Mouse (Mus musculus): ENCODE results near the gene Arid1b.

Gene Arid1b

DNA sequence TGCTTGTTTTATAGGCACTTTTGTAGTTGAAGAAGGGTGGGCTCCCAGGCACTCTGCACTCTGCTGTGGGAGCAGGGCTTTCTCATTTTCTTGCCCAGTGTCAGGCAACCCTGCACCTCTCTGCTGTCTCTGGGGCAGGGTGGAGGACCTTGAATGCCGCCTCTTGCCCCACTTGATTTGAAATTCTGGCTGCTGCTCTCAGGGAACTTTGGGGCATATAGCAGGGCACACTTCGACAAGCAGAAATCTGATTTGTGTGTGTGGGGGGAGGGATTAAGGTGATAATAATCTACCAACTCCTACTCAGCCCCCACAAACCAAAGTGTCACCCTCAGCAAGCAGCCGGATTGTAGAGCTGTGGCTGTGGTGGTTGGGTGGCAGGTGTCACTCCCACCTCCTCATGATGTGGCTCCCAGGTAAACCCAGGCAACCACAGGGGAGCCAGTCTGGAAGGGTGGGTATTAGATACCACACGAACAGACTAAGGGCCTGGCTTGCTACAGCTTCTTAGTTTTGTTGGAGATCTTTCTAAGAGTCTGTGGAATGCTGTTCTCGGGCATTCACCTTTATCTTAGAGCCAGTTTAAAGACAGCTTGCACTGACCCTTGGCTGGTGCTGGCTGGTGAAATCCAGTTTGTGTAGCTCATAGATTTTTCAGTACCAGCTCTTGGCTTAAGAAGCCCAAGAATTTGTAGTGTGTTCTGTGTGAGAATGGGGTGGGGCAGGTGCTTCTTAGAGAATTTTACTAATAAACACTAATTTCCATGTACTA lies 131.1 kb downstream of the Arid1b start:
- no peak for DNase-seq

- DNase-seq = no peak
These were observed 132.0 kb downstream of the Arid1b start for GRCm38 (mm10) chr17:5125856-5126806.

DNA sequence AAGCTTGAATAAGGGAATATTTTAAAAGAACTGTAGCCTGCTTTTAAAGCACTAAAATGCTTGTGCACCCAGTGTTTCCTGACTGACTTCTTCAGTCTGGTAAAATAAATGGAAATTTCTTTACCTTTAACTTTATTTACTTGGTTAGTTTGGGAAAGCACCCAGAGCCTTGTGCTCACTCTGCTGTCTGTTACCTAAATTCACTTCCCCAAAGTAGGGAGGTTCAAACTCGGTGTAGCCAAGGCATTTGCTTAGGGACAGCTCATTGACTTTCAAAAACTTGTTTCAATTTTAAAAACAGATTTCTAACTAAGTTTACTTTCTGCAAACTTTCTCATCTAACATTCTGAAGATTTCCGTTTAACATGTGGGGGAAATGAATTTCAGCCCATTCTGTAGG lies 135.5 kb downstream of the Arid1b start:
- no peak for DNase-seq

GRCm38 (mm10) chr17:5130116-5130515 lies 136.0 kb downstream of the Arid1b start:
- no peak for DNase-seq

GRCm38 (mm10) chr17:5131706-5132105 lies 137.6 kb downstream of the Arid1b start:
- no peak for DNase-seq

GRCm38 (mm10) chr17:5132296-5132986 lies 138.3 kb downstream of the Arid1b start:
- DNase-seq = no peak

DNA sequence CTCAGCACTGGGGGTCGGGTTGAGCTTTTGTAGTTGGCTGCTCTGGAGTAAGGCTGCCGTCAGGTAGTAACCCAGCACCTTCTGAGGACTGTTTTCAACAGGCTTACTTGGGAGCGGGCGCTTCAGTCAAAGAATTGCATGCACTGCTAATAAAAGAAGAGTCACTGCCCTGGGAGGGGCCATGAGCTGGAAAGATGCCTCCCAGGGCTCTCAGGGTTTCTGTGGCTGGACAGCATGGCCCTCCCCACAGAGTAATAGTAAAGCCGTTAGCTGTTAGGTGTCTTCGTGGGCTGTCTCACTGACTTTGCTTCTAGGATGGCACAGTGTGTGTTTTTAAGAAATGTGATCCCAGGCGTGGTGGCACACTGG lies 138.8 kb downstream of the Arid1b start:
- DNase-seq = no peak

- DNase-seq = no peak
These were observed 139.7 kb downstream of the Arid1b start for GRCm38 (mm10) chr17:5133831-5134230.

GRCm38 (mm10) chr17:5134271-5134670 lies 140.1 kb downstream of the Arid1b start:
- DNase-seq = no peak

- DNase-seq = no peak
These were observed 143.8 kb downstream of the Arid1b start for GRCm38 (mm10) chr17:5137936-5138335.

- peak; percentile 90 for DNase-seq
These were observed 144.6 kb downstream of the Arid1b start for GRCm38 (mm10) chr17:5138641-5139205.

- DNase-seq = no peak
These were observed 145.4 kb downstream of the Arid1b start for GRCm38 (mm10) chr17:5139553-5139952.

DNA sequence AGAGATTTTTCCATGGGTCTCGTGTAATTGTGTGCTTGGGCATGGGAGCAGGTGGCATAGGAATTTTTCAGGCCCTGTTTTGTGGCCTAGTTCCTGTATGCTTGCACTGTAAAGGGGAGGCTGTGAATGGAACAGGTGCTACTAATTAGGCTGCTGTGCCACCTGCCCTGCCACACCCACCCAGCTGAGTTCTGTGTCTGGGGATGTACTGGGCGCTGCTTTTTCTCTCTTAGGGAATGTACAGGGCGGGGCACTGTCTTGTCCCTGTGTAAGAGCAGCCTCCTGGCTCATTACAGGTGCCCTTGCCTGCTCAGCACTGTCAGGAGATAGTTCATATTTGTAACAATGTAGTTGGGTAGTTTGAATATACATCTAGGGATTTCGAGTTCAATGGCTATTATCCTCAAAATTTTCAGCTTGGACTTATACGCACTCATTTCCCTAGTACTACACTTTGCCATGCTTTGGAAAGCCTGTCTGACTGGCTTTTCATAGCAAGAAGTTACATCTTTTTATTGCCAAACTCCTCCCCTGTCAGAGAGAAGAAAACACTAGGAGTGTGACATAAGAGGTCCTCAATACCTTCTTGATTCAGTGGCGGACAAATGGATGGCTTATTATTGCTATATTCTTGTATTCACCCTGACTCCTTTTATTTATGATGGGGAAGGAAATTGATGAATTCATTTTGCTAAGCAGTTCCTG lies 149.8 kb downstream of the Arid1b start:
- DNase-seq = no peak

DNA sequence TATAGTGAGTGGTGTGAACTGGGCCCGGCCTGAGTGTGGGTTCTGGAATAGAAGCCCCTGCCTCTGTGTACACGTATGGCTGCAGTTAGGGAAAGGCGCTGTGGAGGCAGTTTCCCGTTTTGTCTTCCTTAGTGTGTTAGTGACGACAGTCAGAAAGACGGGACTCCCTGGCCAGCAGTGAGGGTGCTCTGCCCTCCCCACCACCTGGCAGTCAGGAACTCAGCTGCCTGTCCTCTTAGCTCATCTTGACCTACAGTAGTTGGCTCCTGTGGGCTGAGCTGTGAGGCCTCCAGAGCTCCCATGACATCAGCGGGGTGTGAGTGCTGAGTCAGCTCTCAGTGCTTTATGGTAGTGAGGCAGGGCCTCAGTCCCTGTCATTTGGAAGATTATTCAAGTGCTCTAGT lies 156.5 kb downstream of the Arid1b start:
- DNase-seq = no peak

DNA sequence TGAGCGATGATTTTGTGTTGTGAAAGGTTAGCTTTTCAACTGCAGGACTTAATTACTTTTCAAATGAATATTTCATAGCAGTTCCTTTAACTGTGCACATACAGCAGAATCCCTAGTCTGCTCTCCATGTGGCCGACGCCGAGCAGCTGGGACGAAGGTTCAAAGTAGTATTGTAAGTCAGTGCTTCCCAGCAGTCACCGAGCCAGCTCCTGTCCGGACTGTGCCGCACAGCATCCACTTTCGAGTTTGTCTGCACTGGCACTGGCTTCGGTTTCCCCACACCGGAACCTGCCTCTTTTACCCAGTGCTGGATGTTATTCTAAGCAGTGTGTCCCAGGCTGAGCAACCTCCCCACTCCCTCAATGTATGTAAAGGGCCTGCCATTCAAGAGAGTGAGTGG lies 157.7 kb downstream of the Arid1b start:
- no peak for DNase-seq

GRCm38 (mm10) chr17:5153461-5153860 lies 159.3 kb downstream of the Arid1b start:
- no peak for DNase-seq

DNA sequence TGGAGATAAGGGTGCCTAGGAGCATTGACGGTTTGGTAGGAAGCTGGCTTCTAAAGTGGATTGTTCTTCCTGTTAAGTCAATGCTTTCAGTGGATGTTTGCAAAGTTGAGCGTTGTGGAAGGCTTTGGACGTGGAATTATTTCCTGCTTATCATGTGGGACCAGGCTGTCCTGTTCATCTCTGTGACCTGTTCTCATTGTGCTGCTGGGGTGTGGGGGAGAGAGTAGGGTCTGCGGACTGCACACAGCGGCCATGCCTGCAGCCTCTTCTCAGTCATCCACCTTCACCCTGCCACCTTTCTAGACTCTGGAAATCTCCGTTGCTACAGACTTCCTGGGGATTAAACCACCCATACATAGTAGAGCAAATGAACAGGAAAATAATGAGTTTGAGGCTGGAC lies 160.2 kb downstream of the Arid1b start:
- no peak for DNase-seq

DNA sequence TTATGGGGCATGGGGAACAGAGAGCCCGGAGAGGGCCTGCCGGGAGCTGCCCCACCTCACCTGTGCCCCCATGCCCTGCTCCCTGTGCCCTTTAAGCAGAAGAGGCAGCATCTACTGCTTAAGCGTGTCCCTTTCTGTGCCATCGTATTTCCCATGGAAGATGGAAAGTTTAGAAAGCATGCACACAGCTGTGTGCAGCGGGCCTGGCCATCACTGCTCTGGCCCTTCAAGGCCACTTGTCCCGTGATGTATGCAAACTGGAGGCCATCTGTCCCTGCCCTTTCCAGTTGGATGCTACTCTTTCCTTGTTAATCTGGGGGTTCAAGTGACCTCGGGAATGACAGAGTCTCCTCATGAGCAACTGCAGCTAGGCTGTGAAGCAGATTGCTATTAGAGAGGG lies 163.5 kb downstream of the Arid1b start:
- no peak for DNase-seq

DNA sequence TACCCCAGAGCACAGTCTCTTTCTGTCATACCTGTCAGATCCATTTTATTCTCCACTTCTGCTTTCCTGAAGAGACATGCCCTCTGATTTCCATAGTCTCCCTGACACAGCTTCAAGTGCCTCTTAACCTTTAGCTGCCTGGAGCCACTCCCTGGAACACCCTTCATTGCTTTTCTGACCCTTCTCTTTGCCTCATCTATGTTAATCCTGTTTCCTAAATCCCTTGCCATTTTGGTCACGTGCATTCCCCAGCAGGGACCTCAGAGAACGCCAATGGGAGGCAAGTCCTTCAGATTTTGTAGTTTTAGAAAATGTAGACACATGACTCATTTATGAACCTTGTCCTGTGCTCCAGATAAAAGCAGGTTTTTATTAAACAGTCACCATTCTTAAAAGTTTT lies 168.4 kb downstream of the Arid1b start:
- no peak for DNase-seq

DNA sequence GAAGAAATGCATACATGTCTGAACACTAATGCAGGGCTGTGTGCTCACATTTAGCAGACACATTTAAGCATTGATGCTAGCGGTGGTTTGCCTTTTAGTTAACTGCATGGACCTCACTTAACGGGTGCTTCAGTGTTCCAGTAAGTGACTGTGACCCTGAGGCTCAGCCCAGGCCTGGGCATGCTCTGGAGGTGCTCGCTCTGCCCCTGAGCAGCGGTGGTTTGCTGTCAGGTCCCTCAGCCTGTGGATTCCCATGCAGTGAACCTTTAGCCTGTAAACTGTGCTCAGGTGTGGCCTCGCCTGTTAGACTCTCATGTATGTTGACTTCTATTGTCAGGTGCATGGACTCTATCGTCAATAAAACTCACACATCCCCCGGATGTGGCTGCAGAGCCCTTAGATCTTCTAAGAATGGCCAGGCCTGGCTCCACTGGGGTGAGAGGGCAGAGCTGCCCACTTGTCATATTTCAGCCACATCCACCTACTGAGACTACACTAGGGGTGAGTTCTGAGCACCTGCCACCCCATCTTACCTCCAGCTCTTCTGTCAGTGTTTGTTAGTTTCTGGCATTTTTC lies 169.2 kb downstream of the Arid1b start:
- no peak for DNase-seq

- no peak for DNase-seq
These were observed 170.7 kb downstream of the Arid1b start for GRCm38 (mm10) chr17:5164794-5165193.

Measured in right cerebral cortex, adult 18-20 months (tissue).